Mouse (Mus musculus) bone marrow macrophage, adult 2 months (primary cell): ENCODE data around the gene Scarb1.

Experiments used
- CTCF ChIP-seq: IDR thresholded peaks from 2 replicates; pipeline ENCODE4 v1.5.1; 2012; ENCODE audit warnings: low read depth, mild to moderate bottlenecking, low read length, moderate library complexity
- POLR2A ChIP-seq: IDR thresholded peaks from 2 replicates; pipeline ENCODE4 v1.6.1; 2012; ENCODE audit warnings: mild to moderate bottlenecking, low read depth, low read length, borderline replicate concordance

DNA sequence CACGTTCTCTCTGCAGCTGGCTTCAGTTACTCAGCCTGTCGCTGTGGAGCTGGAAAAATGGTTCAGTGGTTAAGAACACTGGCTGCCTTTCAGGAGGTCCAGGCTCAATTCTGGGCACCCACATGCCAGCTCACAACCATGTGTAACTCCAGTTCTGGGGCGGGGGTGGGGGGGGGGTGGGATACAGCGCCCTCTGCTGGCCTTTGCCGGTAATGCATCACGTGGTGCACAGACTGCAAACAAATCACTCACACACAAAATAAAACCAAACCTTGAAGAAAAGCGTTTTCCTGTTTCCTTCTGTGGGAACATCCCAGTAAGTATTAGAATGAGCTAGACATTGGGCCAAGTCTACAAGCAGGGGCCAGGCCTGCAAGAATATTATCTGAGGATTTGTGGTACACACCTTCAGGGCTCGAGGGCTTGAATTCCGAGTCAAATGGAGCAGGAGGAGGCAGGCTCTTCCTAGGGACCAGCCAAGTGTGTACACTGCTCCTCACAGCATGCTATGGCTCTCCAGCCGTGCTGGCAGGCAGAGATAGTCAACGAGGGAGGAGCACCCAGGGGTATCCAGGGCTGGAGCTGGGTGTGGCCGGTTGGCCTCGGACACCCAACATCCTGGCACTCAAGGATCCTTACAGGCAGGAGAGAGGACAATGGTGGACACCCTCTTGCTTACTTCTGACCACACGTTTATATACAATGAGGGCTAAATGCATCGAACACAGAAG is 88.8 kb downstream of the Scarb1 start:
- TF ChIP-seq CTCF (peak; percentile 71), POLR2A (no peak)
